Mouse (Mus musculus) heart, embryonic 12.5 days (tissue): ENCODE data around the gene Fam186b. TPM values are rescaled to one million over a fixed set of nuclear protein-coding genes. Genes with fewer than 3 reads are reported as not detected.
A peak's percentile ranks its signal among the peaks of the same experiment; 100 is the strongest.

Experiments used
- ATAC-seq: fragments of 200-750 bp; cut with Nextera tagmentation; 2 replicates; pipeline ENCODE4 v1.8.0; 2017; ENCODE audit warnings: moderate TSS enrichment, moderate library complexity; ENCODE audit not compliant: insufficient number of reproducible peaks, low FRiP score
- H3K27ac ChIP-seq: fragments of 300-500 bp; sonication (generic); 2 replicates; pipeline ENCODE4 v1.5.1; 2016; ENCODE audit warnings: mild to moderate bottlenecking, moderate library complexity; ENCODE audit not compliant: poor library complexity, severe bottlenecking
- H3K27me3 ChIP-seq: fragments of 300-500 bp; sonication (generic); replicated peaks from 2 replicates; pipeline ENCODE4 v1.6.1; 2016; ENCODE audit warnings: mild to moderate bottlenecking, moderate library complexity
- H3K36me3 ChIP-seq: fragments of 300-500 bp; sonication (generic); 2 replicates; pipeline ENCODE4 v1.6.1; 2016; ENCODE audit warnings: mild to moderate bottlenecking, moderate library complexity
- H3K4me1 ChIP-seq: fragments of 300-500 bp; sonication (generic); replicated peaks from 2 replicates; pipeline ENCODE4 v1.6.1; 2016; ENCODE audit warnings: mild to moderate bottlenecking
- H3K4me2 ChIP-seq: fragments of 300-500 bp; sonication (generic); 2 replicates; pipeline ENCODE4 v1.6.1; 2016; ENCODE audit warnings: mild to moderate bottlenecking, moderate library complexity
- H3K4me3 ChIP-seq: fragments of 300-500 bp; sonication (generic); 2 replicates; pipeline ENCODE4 v1.5.1; 2016; ENCODE audit warnings: mild to moderate bottlenecking
- H3K9ac ChIP-seq: fragments of 300-500 bp; sonication (generic); 2 replicates; pipeline ENCODE4 v1.6.1; 2016; ENCODE audit warnings: mild to moderate bottlenecking, moderate library complexity
- H3K9me3 ChIP-seq: fragments of 300-500 bp; sonication (generic); replicated peaks from 2 replicates; pipeline ENCODE4 v1.6.1; 2016; ENCODE audit warnings: mild to moderate bottlenecking, moderate library complexity
- WGBS: fragments of 180-500 bp; shearing (Covaris S2); methylation state at CpG from one replicate; pipeline ENCODE4 v1.1.7; 2016; 5-methylcytosine and 5-hydroxymethylcytosine counted together
- polyA plus RNA-seq: library from polyadenylated mRNA; unstranded; fragments of >200 nt; fragmentation: Nextera tagmentation; extraction: Ambion mirVana; gene quantifications from 2 replicates; pipeline ENCODE4 v1.2.1, GENCODE M21; 2016

Fam186b gene
- 0.27 and 0.31 TPM in 2 replicates for polyA plus RNA-seq

DNA sequence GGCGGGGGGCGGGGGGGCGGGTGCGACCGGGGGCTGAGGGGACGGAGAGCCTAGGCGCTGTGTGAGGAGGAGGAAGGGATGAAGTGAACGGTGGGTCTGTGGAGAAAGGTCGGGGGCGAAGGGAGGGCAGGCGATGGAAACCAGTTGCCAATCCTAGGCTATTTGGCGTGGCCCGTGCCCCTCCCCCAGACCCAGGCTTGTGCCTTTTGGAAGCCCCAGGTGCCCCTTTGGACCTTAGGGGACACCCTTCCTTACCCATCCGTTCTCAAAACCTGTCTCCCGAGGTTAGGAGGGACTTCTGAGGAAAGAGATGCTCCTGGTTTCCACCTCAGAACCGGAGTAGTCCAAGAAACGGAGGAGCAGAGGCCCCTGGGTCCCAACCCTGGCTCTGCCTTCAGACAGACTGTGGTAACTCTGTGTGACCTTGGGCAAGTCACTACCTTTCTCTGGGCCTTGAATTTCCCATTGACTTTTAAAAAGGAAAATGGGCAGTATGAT, at the start of gene Fam186b:
Fam186b (minus strand) TSS at position 405 of the 498 bp plus-strand sequence.
- H3K9ac ChIP-seq = peak within 1 kb of the TSS; percentile 78
- H3K4me1 ChIP-seq = peaks cover 16% of the 10 kb centered on the region
- H3K27ac ChIP-seq = peak within 1 kb of the TSS; percentile 89
- H3K9me3 ChIP-seq = no peaks in the 10 kb centered on the region
- peak within 1 kb of the TSS; percentile 83 for H3K4me2 ChIP-seq
- H3K27me3 ChIP-seq = no peaks in the 10 kb centered on the region
- no peak for ATAC-seq
- peak within 1 kb of the TSS; percentile 74 for H3K4me3 ChIP-seq
- WGBS = 2% methylated on average over 13 of the region's 17 CpGs
- H3K36me3 ChIP-seq = 0 out of 2 replicates have a peak, but pooled peaks cover 4% of the 10 kb centered on the region

DNA sequence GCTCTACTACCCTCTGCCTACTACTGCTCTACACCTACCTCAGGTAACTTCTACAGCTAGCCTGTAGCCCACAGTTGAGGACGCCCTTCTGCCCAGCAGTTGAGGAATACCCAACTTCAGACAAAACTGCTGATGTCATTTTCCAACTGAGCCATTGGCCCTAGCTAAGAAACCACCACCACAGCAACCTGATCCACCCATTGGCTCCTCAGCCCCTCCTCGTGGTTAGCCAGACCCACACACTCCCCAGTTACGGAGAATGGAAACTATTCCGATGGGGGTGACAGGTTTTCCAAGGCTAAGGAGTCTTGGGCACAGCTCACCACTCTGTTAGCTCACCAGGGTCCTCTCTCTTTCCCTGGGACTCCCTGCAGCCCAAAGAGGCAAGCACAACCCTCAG, 49.3 kb upstream of the Fam186b start:
- Histone ChIP-seq H3K4me2 (peak overlapping the region; percentile 5; the same call in 1 of the 2 replicates), H3K4me3 (no peak overlapping the region), H3K27ac (peak overlapping the region; percentile 89; the same call in 1 of the 2 replicates), H3K4me1 (peaks cover 73% of the 10 kb centered on the region), H3K9ac (0 out of 2 replicates have a peak overlapping the region, but pooled peaks have one; percentile 31), H3K36me3 (no peaks in the 10 kb centered on the region), H3K27me3 (no peaks in the 10 kb centered on the region), H3K9me3 (no peaks in the 10 kb centered on the region)
- 73% methylated on average over 4 of the region's 4 CpGs for WGBS
- no peak for ATAC-seq

DNA sequence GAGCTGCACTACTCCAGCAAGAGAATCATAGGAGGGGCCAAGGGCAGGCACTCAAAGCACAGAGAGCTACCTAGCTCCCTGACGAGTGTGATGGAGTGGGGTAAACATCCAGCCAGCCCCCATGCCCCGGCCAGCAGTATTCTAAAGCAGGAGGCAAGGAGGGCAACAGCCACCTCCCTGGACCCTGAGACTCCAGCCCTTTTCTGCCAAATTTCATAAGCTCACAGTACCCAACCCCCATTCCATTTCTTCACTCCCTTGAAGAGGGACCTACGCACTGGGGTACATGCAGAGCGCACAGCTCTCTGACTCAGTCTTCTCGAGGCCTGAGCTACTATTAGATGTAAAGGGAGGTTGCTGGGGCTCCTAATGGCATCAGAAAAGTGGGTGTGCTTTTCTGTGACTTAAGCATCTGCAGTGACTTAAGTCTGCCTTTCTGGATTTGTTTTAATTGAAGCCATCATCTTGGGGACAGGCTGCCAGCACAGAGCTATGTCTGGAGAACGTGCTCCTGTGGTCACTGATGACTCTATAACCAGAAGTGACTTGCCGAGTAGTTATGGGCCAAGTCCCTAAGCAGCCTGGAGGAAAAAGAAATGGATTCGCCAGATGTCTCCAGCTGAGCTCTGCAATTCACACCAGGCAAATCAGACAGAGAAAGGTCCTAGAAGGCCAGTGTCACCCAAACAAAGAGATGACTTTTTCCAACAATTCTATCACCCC, 48.6 kb upstream of the Fam186b start:
- H3K27me3 ChIP-seq = no peaks in the 10 kb centered on the region
- WGBS = 49% methylated on average over 8 of the region's 8 CpGs
- no peaks in the 10 kb centered on the region for H3K9me3 ChIP-seq
- peaks cover 77% of the 10 kb centered on the region for H3K4me1 ChIP-seq
- H3K4me3 ChIP-seq = no peak overlapping the region
- peak overlapping the region; percentile 49 for H3K4me2 ChIP-seq
- no peaks in the 10 kb centered on the region for H3K36me3 ChIP-seq
- H3K27ac ChIP-seq = peak overlapping the region; percentile 89
- H3K9ac ChIP-seq = peak overlapping the region; percentile 57; the same call in 1 of the 2 replicates
- no peak for ATAC-seq

DNA sequence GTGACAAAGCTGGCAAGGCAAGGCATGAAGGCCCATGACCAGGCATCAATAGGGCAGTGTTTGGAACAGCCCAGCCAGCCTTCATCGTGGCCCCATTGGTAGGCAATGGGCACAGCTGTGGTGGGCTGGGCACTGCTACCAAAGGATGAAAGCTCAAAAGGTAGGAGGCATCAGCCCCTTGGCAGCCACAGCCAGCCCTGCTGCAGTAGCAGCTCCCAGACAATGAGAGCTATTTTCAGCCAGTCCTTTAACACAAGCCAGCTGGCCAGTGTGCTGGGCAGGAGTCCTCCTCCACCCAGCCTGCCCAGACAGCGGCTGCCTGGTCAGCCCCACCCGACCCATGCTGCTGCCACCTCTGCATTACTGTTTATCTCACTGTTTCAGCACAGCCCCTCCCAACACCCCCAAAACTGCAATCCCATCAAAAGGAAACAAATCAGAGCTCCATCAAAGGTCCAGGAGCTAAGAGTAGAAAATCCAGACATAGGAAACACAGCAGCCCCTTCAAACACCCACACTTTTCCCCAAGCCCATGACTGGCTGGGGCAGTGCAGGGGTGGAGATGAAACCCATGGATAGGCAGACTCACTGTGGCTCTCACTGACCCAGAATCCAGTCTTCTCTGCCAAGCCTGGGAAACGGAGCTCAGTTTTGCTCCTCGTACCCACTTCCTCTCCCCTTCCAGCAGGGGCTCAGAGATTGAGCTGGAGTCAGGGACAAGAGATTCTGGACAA, 47.9 kb upstream of the Fam186b start:
- Histone ChIP-seq H3K4me1 (peaks cover 83% of the 10 kb centered on the region), H3K27ac (peak overlapping the region; percentile 89), H3K9ac (peak overlapping the region; percentile 57), H3K4me3 (no peak overlapping the region), H3K36me3 (no peaks in the 10 kb centered on the region), H3K4me2 (peak overlapping the region; percentile 49), H3K9me3 (no peaks in the 10 kb centered on the region), H3K27me3 (no peaks in the 10 kb centered on the region)
- peak; percentile 68 for ATAC-seq
- WGBS = 19% methylated on average over 5 of the region's 5 CpGs

DNA sequence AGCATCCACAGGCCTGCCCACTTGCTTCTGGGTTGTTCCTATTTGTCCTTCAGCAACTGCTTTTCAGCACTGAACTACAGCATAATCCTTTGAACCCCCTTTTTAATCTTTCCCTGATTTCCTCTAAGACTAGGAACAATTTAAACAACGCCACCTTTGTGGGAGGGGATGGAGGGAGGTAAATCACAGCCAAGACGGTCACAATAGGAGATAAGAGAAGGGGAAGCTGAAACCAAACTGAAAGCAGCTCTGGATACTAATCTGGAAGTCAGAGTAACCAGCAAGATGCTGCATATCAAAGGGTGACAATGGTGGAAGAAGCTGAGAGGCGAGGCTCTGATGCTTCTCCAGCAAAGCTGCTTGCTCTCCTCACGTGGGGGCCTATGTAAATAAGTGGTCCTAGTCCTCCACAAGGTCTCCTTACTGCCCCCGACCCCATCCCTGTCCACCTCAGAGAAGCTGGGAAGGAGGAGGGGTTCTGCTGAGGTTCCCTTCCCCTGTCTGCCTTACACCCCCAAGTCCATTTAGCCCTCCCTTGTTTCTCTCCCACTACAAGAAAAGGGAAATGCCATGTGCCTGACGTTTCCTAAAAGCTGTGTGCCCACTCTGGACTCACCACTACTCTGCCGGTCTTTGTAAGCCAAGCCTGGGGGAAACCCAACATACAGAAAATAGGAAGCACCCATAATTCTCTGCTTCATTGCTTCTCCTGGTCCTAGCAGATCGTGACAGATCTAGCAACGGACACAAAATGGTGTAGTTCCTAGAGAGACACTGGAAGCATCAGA, 46.7 kb upstream of the Fam186b start:
- H3K9ac ChIP-seq = 0 out of 2 replicates have a peak overlapping the region, but pooled peaks have one; percentile 57
- H3K36me3 ChIP-seq = no peaks in the 10 kb centered on the region
- no peak overlapping the region for H3K4me3 ChIP-seq
- ATAC-seq = no peak
- H3K4me1 ChIP-seq = peaks cover 83% of the 10 kb centered on the region
- no peaks in the 10 kb centered on the region for H3K9me3 ChIP-seq
- no peaks in the 10 kb centered on the region for H3K27me3 ChIP-seq
- peak overlapping the region; percentile 49; the same call in 1 of the 2 replicates for H3K4me2 ChIP-seq
- WGBS = 40% methylated on average over 9 of the region's 9 CpGs
- peak overlapping the region; percentile 89 for H3K27ac ChIP-seq

DNA sequence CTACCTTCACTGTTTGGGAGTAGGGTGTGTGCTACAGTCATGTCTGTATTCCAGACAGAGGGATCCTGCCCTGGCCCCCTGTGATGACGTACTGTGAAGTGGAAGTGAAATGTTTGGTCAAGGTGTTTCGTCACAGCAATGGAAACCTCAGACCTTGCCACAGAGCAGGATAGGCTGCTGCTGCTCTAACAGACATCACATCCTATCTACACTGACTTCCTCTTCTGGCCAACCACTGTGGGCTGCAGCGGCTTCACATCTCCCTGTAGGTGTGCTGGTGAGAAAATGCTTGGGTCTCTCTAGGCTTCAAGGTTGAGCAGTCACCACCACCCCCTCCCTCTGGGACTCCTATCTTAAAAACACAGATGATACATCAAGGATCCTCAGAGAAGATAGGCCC, 45.4 kb upstream of the Fam186b start:
- no peak overlapping the region for H3K4me3 ChIP-seq
- no peaks in the 10 kb centered on the region for H3K9me3 ChIP-seq
- H3K36me3 ChIP-seq = no peaks in the 10 kb centered on the region
- no peaks in the 10 kb centered on the region for H3K27me3 ChIP-seq
- peaks cover 86% of the 10 kb centered on the region for H3K4me1 ChIP-seq
- WGBS = 52% methylated on average over 3 of the region's 3 CpGs
- peak overlapping the region; percentile 89; the same call in 1 of the 2 replicates for H3K27ac ChIP-seq
- no peak overlapping the region for H3K4me2 ChIP-seq
- ATAC-seq = no peak
- no peak overlapping the region for H3K9ac ChIP-seq

DNA sequence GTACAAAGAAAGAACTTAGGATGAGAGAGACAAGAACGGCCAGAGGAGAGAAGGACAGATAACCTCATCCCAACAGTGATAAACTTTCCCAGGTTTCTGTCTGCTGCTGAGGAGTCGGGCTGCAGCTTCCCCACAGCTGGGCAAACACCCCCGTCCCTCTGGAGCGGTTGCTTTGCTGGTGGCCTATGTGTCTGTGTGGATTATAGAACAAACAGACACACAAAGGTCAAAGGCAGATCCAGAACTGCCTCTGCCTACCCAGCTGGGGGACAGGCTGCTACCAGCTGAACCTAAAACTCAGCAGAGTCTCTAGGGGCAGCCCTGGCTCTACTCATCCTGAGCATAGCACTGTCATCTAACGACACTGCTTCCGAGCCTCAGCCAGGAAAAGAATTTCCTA, 44.0 kb upstream of the Fam186b start:
- WGBS = 28% methylated on average over 6 of the region's 6 CpGs
- Histone ChIP-seq H3K9ac (0 out of 2 replicates have a peak overlapping the region, but pooled peaks have one; percentile 17), H3K9me3 (no peaks in the 10 kb centered on the region), H3K27ac (no peak overlapping the region), H3K4me1 (peaks cover 92% of the 10 kb centered on the region), H3K27me3 (no peaks in the 10 kb centered on the region), H3K36me3 (peaks cover 7% of the 10 kb centered on the region; the same call in 1 of the 2 replicates), H3K4me3 (no peak overlapping the region), H3K4me2 (no peak overlapping the region)
- ATAC-seq = no peak

DNA sequence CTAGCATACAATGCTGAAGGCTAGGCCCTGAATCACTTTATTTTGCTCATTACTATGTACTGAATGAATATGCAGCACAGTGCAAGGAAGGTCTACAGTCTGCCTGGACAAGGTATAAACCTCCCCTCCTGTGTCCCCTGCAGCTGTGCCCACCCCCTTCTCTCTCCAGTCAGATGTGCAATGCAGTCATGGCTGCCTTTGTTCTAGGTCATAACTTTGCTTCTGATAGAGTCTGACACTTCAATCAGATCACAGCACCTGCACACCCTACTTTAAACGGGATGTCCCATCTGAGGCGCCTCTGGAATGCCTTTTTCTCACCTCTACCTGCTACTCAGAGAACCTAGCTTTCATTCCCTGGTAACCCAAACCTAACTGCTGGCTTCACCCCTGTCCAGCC, 43.2 kb upstream of the Fam186b start:
- no peaks in the 10 kb centered on the region for H3K27me3 ChIP-seq
- no peaks in the 10 kb centered on the region for H3K9me3 ChIP-seq
- no peak overlapping the region for H3K4me2 ChIP-seq
- H3K36me3 ChIP-seq = peaks cover 7% of the 10 kb centered on the region; the same call in 1 of the 2 replicates
- no peak for ATAC-seq
- H3K4me1 ChIP-seq = peaks cover 92% of the 10 kb centered on the region
- 75% methylated on average over 2 of the region's 2 CpGs for WGBS
- H3K4me3 ChIP-seq = no peak overlapping the region
- no peak overlapping the region for H3K27ac ChIP-seq
- no peak overlapping the region for H3K9ac ChIP-seq

DNA sequence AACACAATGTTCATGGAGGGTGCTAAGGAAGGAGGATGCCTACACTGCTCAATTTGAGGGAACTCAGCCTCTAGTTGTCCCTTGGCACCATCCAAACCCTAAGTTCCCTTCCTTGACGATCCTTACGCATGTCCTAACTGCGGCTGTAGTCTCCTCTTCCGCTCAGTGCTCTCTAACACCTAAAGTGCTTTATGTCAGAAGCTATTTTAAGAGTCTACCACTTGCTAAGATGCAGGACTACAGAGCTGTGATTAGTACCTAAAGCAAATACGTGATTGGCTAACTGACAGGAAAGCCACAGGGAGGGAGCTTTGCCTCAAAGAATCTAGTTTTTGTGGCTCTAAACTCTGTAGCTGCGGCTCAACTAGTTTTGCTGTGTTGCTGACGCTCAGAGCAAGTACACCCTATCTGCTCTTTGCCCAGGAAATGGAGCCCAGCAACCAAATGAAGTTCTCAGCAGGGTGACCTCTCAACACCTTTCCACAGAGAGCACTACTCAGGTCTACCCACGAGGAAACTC, 40.2 kb upstream of the Fam186b start:
- 31% methylated on average over 8 of the region's 8 CpGs for WGBS
- Histone ChIP-seq H3K4me3 (no peak overlapping the region), H3K4me2 (peak overlapping the region; percentile 28), H3K4me1 (peaks cover 90% of the 10 kb centered on the region), H3K27ac (peak overlapping the region; percentile 97), H3K9me3 (no peaks in the 10 kb centered on the region), H3K27me3 (no peaks in the 10 kb centered on the region), H3K9ac (0 out of 2 replicates have a peak overlapping the region, but pooled peaks have one; percentile 30), H3K36me3 (peaks cover 10% of the 10 kb centered on the region; the same call in 1 of the 2 replicates)
- ATAC-seq = no peak

DNA sequence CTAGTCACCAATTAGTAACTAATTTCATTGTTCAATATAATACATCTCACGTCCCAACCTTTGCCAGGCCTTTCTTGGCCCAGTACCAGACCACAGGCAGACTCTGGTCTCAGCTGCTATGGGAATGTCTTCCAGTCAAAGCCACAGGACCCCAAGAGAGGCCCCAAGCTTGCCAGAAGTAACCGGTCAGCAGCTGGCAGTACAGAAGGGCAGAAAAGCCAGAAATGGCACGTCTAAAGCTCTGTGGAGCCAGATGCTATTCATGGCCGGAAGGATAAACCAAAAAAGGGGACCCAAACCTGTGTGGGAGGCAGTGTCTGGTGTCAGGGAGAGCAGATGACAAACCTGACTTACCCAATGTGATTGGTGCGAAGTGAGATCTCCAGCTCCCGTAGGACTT, 38.8 kb upstream of the Fam186b start:
- Histone ChIP-seq H3K9ac (0 out of 2 replicates have a peak overlapping the region, but pooled peaks have one; percentile 14), H3K27ac (peak overlapping the region; percentile 97), H3K4me2 (no peak overlapping the region), H3K9me3 (no peaks in the 10 kb centered on the region), H3K36me3 (peaks cover 15% of the 10 kb centered on the region; the same call in 1 of the 2 replicates), H3K27me3 (no peaks in the 10 kb centered on the region), H3K4me3 (no peak overlapping the region), H3K4me1 (peaks cover 89% of the 10 kb centered on the region)
- no peak for ATAC-seq
- 60% methylated on average over 6 of the region's 6 CpGs for WGBS
